Mouse (Mus musculus) liver, embryonic 14.5 days (tissue): ENCODE measurements around the gene Phf1.

ENCODE experiments used
- CTCF ChIP-seq: IDR thresholded peaks from 2 replicates; pipeline ENCODE4 v1.5.1; 2016; ENCODE audit warnings: antibody characterized with exemption, low read depth, control low read depth
- EP300 ChIP-seq: IDR thresholded peaks from 2 replicates; pipeline ENCODE4 v1.6.1; 2016; ENCODE audit warnings: antibody characterized with exemption, low read depth

DNA sequence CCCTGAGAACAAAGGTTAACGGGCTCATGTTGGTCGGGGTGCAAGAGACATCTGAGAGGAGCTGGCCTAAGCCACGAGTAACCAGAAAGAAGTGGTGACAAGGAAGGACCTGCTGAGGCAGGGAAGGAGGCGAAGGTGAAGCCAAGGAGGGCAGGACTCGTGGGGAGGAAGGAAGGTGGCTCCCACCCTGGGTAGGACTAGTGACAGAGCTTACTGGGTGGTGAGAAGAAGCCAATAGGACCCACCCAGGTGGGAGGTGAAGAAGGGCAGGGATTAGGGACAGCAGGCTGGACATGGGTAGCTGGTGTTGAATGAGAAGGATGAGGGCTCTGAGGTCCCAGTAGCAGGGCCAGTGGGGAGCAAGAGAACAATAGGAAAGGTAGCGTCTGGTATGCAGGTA is 20.3 kb downstream of the Phf1 start:
- TF ChIP-seq EP300 (no peak), CTCF (no peak)
